Mouse (Mus musculus) left cerebral cortex, postnatal 14 days (tissue): ENCODE data around the gene Gm17349. TPM values are rescaled to one million over a fixed set of nuclear protein-coding genes. Genes with fewer than 3 reads are reported as not detected.
"Not testable (repeated sequence)": the region's sequence is repeated elsewhere in the genome, so short reads cannot be mapped to it uniquely, and the experiment has no call there.

ENCODE experiments used
- DNase-seq, 2 experiments: peaks; one replicate each; pipeline ENCODE4 v3.0.0; 2021 to 2022; ENCODE audit warnings: low spot score in 2 of 2, mixed read lengths in 1 of 2
- intact Hi-C: fragments of 180-260 bp; cut with DNase I; formaldehyde crosslinking; loops from one replicate; pipeline ENCODE4 v1.15.1; 2025
- total RNA-seq, 2 experiments: library from RNA; stranded (reverse); gene quantifications; 2 replicates each; pipeline ENCODE4 v1.2.3; 2021

Gm17349 gene
- total RNA-seq, 2 experiments from 2014 or later: 5.6 to 8.1 TPM

- intact Hi-C loops: no loop called here
Observed at GRCm38 (mm10) chr15:99703104-99703503, 2.2 kb downstream of the Gm17349 start.

GRCm38 (mm10) chr15:99701999-99702900 lies 3.0 kb downstream of the Gm17349 start, which contains the start of gene Smarcd1:
Gene Smarcd1 (plus strand): TSS chr15:99702129.
- peak; percentile 95 to 97 for DNase-seq
- intact Hi-C loops: no loop called here

More at GRCm38 (mm10) chr15:99703104-99703503, 2.2 kb downstream of the Gm17349 start:
- DNase-seq: no peak

- intact Hi-C loops, DNase-seq: not testable (repeated sequence)
Observed at GRCm38 (mm10) chr15:99701640-99701998, 3.7 kb downstream of the Gm17349 start.

- intact Hi-C loops: no loop called here
- no peak for DNase-seq
Observed at GRCm38 (mm10) chr15:99700219-99701106, 4.8 kb downstream of the Gm17349 start.

- intact Hi-C loops: no loop called here
- no peak for DNase-seq
Observed at GRCm38 (mm10) chr15:99699715-99700114, 5.6 kb downstream of the Gm17349 start.

GRCm38 (mm10) chr15:99698533-99699085 lies 6.7 kb downstream of the Gm17349 start:
- peak in 1 of 2 experiments; percentile 50 for DNase-seq
- intact Hi-C loops: no loop called here

- intact Hi-C loops: no loop called here
- DNase-seq: no peak
Observed at GRCm38 (mm10) chr15:99697309-99697708, 8.0 kb downstream of the Gm17349 start.

GRCm38 (mm10) chr15:99691976-99692375 lies 13.3 kb downstream of the Gm17349 start:
- intact Hi-C loops: no loop called here

GRCm38 (mm10) chr15:99690924-99691323 lies 14.4 kb downstream of the Gm17349 start:
- no peak for DNase-seq
- intact Hi-C loops: no loop called here

More at GRCm38 (mm10) chr15:99691976-99692375, 13.3 kb downstream of the Gm17349 start:
- no peak for DNase-seq

GRCm38 (mm10) chr15:99688712-99689111 lies 16.6 kb downstream of the Gm17349 start:
- intact Hi-C loops: loop anchor here (5.0 kb wide), 2 partner anchors 91 to 191 kb away; no protein-coding TSS in a partner anchor
- DNase-seq: peak; percentile 63 to 75

GRCm38 (mm10) chr15:99684156-99684555 lies 21.1 kb downstream of the Gm17349 start:
- intact Hi-C loops: no loop called here
- DNase-seq: no peak

- no peak for DNase-seq
- intact Hi-C loops: no loop called here
Observed at GRCm38 (mm10) chr15:99682880-99683279, 22.4 kb downstream of the Gm17349 start.

GRCm38 (mm10) chr15:99679008-99679407 lies 26.3 kb downstream of the Gm17349 start:
- intact Hi-C loops: loop anchor here (10.0 kb wide), 1 partner anchor 264 kb away; no protein-coding TSS in a partner anchor
- DNase-seq: no peak

GRCm38 (mm10) chr15:99678063-99678800 lies 27.1 kb downstream of the Gm17349 start:
- DNase-seq: no peak
- intact Hi-C loops: loop anchor here (10.0 kb wide), 1 partner anchor 263 kb away; no protein-coding TSS in a partner anchor

- intact Hi-C loops: loop anchor here (10.0 kb wide), 1 partner anchor 262 kb away; no protein-coding TSS in a partner anchor
- DNase-seq: no peak
Observed at GRCm38 (mm10) chr15:99677089-99677488, 28.2 kb downstream of the Gm17349 start.

- intact Hi-C loops: loop anchor here (10.0 kb wide), 1 partner anchor 260 kb away; no protein-coding TSS in a partner anchor
- DNase-seq: no peak
Observed at GRCm38 (mm10) chr15:99674866-99675265, 30.4 kb downstream of the Gm17349 start.

GRCm38 (mm10) chr15:99671783-99672182 lies 33.5 kb downstream of the Gm17349 start:
- no peak for DNase-seq
- intact Hi-C loops: loop anchor here (10.0 kb wide), 1 partner anchor 257 kb away; no protein-coding TSS in a partner anchor

- intact Hi-C loops: loop anchor here (10.0 kb wide), 1 partner anchor 256 kb away; no protein-coding TSS in a partner anchor
- peak in 1 of 2 experiments; percentile 61 for DNase-seq
Observed at GRCm38 (mm10) chr15:99670964-99671670, 34.2 kb downstream of the Gm17349 start.
